Mouse (Mus musculus) neural tube, embryonic 14.5 days (tissue): Measurements from ENCODE around the gene Sec14l3. TPM values are rescaled to one million over a fixed set of nuclear protein-coding genes. Genes with fewer than 3 reads are reported as not detected.

Source experiments
- polyA plus RNA-seq: library from polyadenylated mRNA; unstranded; fragments of >200 nt; fragmentation: Nextera tagmentation; extraction: Ambion mirVana; gene quantifications from 2 replicates; pipeline ENCODE4 v1.2.1, GENCODE M21; 2014

Gene Sec14l3
- polyA plus RNA-seq, 1 experiment from 2014 or later: 0.37 TPM

Other genes with a start within 250 kb of the Sec14l3 start
- gene Osbp2, start 200.9 kb upstream of the Sec14l3 start, polyA plus RNA-seq: 17.7 and 22.7 TPM in 2 replicates
- gene 4921536K21Rik, start 169.7 kb upstream of the Sec14l3 start, polyA plus RNA-seq: 0.13 and 0.17 TPM in 2 replicates
- 23.7 and 27.8 TPM in 2 replicates for gene Dusp18, start 169.6 kb upstream of the Sec14l3 start, polyA plus RNA-seq
- gene Slc35e4, start 150.2 kb upstream of the Sec14l3 start, polyA plus RNA-seq: 11.6 and 13.6 TPM in 2 replicates
- 15.4 and 30.9 TPM in 2 replicates for gene Tcn2, start 132.7 kb upstream of the Sec14l3 start, polyA plus RNA-seq
- 42.4 and 49.5 TPM in 2 replicates for gene Pes1, start 100.9 kb upstream of the Sec14l3 start, polyA plus RNA-seq
- gene 4930556J24Rik, start 88.1 kb upstream of the Sec14l3 start, polyA plus RNA-seq: 0.23 TPM in 1 of 2 replicates, not detected in the other
- gene Gal3st1, start 81.2 kb upstream of the Sec14l3 start, polyA plus RNA-seq: 6.2 and 6.7 TPM in 2 replicates
- not detected in 2 replicates for gene Sec14l4, start 33.4 kb upstream of the Sec14l3 start, polyA plus RNA-seq
- gene Mtfp1, start 30.6 kb downstream of the Sec14l3 start, polyA plus RNA-seq: 8.4 and 12.3 TPM in 2 replicates
- 3.9 and 5.0 TPM in 2 replicates for gene Sec14l2, start 58.6 kb downstream of the Sec14l3 start, polyA plus RNA-seq
- gene Rnf215, start 70.4 kb downstream of the Sec14l3 start, polyA plus RNA-seq: 51.0 and 53.3 TPM in 2 replicates
- 5.8 and 6.7 TPM in 2 replicates for gene Ccdc157, start 95.5 kb downstream of the Sec14l3 start, polyA plus RNA-seq
- gene Sf3a1, start 95.5 kb downstream of the Sec14l3 start, polyA plus RNA-seq: 53.0 and 56.6 TPM in 2 replicates
- gene Tbc1d10a, start 121.9 kb downstream of the Sec14l3 start, polyA plus RNA-seq: 19.8 and 24.6 TPM in 2 replicates
- 3.0 and 4.4 TPM in 2 replicates for gene Castor1, start 153.4 kb downstream of the Sec14l3 start, polyA plus RNA-seq
- gene Osm, start 171.6 kb downstream of the Sec14l3 start, polyA plus RNA-seq: 0.12 TPM in 1 of 2 replicates, not detected in the other
- gene Lif, start 192.7 kb downstream of the Sec14l3 start, polyA plus RNA-seq: 0.06 TPM in 1 of 2 replicates, not detected in the other